Mouse (Mus musculus) left cerebral cortex, adult 6 months (tissue): Measurements from ENCODE around the gene Kcnk6. TPM values are rescaled to one million over a fixed set of nuclear protein-coding genes. Genes with fewer than 3 reads are reported as not detected.

Source experiments
- long read RNA-seq, 2 experiments: library from polyadenylated mRNA; unstranded; transcript quantifications; one replicate each; pipeline ENCODE4 v2.0.0; 2019 to 2020
- polyA plus RNA-seq: library from polyadenylated mRNA; unstranded; fragments of <200 nt; fragmentation: Nextera tagmentation; gene quantifications from 2 replicates; pipeline ENCODE4 v1.2.3, GENCODE M21; 2021

The Kcnk6 gene
- polyA plus RNA-seq = 0.69 and 1.1 TPM in 2 replicates
- long read RNA-seq, experiment 1 = 0 reads
- long read RNA-seq, experiment 2, full-length matches to known transcripts = 1 of 1 reads
- long read RNA-seq, experiment 2, partial matches to known transcripts = 0 of 1 reads
- long read RNA-seq, experiment 2, other reads (novel, unspliced or antisense) = 0 of 1 reads

DNA sequence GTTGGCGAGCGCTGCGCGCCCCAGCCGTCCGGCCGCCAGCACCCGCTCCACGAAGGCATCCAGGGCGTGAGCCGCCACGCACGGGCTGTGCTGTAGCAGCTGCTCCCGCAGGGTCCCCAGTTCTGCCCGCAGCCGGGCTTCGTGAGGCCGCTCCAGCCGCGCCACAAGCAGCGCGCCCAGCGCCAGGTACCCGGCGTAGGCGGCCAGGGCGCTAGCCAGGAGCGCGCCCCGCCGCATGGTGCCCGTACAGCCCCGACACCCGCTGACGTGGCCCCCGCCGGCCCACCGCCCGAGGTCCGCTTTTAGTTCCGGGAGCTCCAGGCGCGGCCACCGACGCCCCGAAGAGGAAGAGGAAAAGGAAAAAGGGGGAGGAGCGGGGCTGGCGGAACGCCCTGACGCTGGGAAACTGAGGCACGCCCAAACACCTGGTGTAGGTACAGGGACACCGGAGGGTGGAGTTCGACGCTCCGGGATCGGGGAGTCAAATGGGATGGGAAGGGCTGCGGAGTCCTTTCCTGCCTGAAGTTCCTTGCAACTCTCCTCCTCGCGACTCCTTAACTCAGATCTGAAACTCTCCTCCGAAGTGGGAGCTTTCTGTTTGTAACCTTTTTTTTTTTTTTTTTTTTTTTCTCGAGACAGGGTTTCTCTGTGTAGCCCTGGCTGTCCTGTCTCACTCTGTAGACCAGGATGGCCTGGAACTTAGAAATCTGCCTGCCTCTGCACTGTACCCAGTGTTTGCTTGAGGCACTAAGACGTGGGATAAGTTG lies at the start of gene Kcnk6:
Gene Kcnk6 (minus strand): TSS at position 269 of the 767 bp plus-strand sequence.

DNA sequence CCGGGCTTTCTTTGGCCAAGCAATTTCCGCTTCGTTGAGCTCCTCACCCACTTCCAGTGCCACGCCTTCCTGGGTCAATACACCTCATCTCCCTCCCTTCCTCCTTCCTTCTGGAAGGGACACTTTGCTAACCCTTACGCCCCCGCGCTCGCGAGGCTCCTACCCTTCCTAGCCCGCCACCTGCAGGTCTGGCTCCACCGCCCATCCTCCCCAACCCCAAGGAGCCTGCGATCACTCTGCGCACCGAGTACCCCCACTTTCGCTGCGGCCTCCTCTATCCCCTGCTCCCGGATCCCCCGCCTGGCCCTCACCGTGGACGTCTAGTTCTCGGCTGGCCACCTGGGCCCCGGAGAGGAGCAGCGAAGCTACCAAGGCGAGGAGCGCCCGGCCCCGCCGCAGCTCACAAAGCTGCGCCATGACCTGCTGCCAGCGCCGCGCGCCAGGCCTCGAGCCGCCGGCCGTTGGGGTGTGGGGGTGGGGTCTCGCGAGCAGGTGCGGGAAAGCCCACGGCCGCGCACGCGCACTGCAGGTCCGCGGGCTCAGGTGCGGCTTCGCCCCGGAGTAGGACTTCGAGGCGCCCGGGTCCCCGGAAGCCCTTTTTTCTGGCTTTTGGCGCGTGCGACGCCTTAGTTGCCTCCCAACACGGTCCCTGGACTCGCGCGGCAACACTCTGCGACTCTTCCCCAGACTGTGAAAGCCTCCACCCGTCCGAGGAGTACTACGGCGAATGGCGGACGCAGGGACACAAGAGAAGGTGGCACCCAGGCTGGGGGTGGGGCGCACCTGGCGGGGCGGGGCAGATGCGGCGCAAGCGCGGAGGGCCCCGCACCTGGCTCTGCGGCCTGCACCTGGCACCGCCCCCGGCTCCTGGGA lies 49.1 kb upstream of the Kcnk6 start, which contains the start of gene Spint2:
Gene Spint2 (minus strand): TSS at position 712 of the 873 bp plus-strand sequence.

DNA sequence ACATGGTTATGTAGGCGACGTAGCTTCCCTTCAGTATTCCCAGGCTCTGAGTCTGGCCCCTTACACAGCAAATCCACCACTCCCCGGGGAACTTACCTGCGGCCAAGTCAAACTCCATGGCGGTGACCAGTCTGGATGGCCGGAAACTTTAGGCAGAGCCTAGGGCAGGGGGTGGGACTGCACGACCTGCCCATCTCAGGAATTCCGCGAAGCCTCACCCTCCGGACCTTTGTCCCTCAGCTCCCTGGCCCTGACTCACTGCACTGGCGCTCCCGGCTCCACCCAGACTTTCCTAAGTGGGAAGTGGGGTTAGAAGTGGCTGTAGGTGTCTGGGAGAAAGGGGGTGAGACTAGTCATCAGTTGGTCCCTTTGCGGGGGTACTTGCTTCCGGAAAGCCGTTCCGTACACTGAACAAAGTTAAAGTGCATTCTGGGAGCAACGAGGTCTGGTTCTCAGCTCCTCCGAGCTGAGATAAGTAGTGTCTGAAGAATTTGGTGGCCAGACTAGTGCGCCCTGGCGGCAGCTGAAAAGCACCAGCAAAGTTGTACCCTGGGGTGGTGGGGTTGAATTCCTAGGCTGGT lies 16.0 kb upstream of the Kcnk6 start, which contains the start of gene 2200002D01Rik:
Gene 2200002D01Rik (minus strand): TSS at position 206 of the 581 bp plus-strand sequence.

DNA sequence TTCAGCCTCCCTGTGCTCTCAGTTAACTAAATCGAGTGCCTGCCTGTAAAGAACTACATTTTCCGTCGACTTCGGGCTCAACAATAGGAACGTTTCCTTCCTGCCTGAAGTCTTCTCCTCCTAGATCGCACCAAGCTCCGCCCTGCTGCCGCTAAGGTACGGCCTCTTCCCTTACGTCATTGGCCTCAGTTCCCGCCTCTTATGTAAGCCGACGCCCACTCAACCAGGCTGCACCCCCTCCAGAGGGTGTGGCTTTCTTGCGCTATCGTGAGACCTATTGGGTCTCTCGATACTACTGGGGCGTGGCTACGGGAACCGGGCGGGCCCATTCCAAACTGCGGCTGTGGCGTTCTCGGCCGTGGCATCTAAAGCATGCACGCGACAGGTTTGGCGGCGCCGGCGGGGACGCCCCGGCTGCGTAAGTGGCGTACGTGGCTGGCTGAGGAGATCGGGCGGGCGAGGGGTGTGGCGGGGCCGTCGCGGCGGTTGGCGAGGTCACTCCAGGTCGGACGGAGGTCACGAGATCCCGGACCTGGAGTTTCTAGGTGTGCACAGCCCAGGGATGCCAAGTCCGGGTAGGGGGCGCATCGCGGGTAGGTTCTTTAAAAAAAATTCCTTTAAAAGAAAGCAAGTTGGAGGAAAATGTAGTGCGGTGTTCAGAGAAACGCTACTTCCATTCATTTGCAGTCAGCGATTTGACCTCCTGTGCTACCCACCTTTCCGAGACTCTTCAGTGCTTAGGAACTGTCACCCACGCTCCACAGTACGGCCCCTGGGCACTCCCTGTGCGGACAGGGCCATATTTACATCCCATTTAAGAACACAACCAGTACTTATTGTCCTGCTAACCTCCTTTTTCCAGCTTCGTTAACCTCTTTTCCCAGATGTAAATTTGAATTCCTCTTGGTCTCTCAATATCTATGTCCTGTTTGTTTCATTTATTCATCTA lies 6.0 kb upstream of the Kcnk6 start, which contains the start of gene Yif1b:
Gene Yif1b (plus strand): TSS at position 311 of the 949 bp plus-strand sequence.

DNA sequence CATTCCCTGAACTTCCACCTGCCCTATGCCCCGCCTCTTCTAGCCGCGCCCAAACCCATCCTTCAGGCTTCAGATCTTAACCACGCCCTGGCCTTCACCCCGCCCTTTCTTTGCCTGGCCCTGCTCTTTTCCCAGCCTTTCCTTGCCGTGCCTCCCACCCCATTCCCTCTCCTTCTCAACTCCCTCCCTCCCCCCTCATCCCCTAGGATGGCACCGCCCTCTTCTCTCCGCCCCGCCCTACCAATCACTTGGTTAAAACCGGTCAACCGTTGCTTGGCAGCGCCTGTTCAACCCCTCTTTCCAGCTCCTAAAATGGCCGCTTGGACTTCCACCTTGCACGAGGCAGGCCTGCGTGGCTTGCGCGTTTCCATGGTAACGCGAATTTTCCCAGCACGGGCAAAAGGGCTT lies 18.6 kb downstream of the Kcnk6 start, which contains the start of gene Catsperg1:
Gene Catsperg1 (minus strand): TSS at position 361 of the 408 bp plus-strand sequence.

DNA sequence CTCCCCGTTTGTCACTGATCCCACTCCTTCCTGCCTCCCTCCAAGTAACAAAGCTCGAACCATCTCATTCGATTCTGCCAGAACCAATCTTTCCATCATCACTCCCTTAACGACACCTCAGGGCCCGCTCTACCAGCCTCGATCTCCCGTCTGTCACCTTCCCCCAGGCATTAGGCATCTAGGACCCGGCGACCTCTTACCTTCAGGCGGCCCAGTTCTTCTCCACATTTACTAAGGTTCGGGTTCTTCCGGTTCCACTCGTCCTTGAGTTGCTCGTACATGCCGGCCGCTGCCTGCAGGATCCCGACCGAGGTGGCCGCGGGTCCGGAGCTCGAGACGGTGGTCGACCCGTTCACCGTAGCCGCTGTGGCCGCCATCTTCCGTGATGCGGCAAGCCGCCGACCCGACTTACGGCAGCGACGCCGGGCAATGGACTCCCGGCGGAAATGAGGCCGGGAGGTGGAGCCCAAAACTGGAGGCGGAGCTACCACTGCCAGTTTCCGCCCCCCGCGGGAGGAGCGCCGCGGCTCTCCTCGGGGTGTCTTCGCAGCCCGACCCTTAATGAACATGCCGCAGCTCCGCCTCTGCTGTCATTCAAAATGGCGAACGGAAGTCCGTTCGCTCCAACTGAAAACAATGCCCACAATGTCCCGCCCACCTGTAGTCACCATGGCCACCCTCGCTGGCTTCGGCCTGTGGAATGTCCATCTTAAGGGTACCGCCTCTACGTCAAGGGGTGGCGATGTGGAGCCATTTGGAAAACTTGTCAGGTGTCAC lies 52.0 kb downstream of the Kcnk6 start, which contains the start of gene Psmd8:
Gene Psmd8 (minus strand): TSS at position 625 of the 777 bp plus-strand sequence.

Other genes starting within 250 kb of the Kcnk6 start
- gene Ryr1, start 107.3 kb downstream of the Kcnk6 start, polyA plus RNA-seq = 1.7 and 2.2 TPM in 2 replicates
- 0.13 and 0.20 TPM in 2 replicates for gene Rasgrp4, start 97.7 kb downstream of the Kcnk6 start, polyA plus RNA-seq
- gene Fam98c, start 76.3 kb downstream of the Kcnk6 start, polyA plus RNA-seq = 77.8 and 81.1 TPM in 2 replicates
- gene Ggn, start 62.3 kb downstream of the Kcnk6 start, polyA plus RNA-seq = 0.12 and 0.33 TPM in 2 replicates
- 1.7 and 5.1 TPM in 2 replicates for gene Spred3, start 62.1 kb downstream of the Kcnk6 start, polyA plus RNA-seq
- 246 and 266 TPM in 2 replicates for gene Psmd8, start 51.8 kb downstream of the Kcnk6 start, polyA plus RNA-seq
- not detected in 2 replicates for gene Catsperg1, start 18.5 kb downstream of the Kcnk6 start, polyA plus RNA-seq
- 129 and 148 TPM in 2 replicates for gene Yif1b, start 5.8 kb upstream of the Kcnk6 start, polyA plus RNA-seq
- gene 2200002D01Rik, start 16.0 kb upstream of the Kcnk6 start, polyA plus RNA-seq = 0.55 and 0.75 TPM in 2 replicates
- 34.2 and 38.9 TPM in 2 replicates for gene Spint2, start 49.4 kb upstream of the Kcnk6 start, polyA plus RNA-seq
- gene Ppp1r14a, start 56.8 kb upstream of the Kcnk6 start, polyA plus RNA-seq = 16.2 and 21.0 TPM in 2 replicates
- gene Dpf1, start 71.4 kb upstream of the Kcnk6 start, polyA plus RNA-seq = 42.2 and 43.5 TPM in 2 replicates